Mouse (Mus musculus) neural tube, postnatal 0 days (tissue): ENCODE measurements around the gene B3gnt5. TPM values are rescaled to one million over a fixed set of nuclear protein-coding genes. Genes with fewer than 3 reads are reported as not detected.

Source experiments
- polyA plus RNA-seq: library from polyadenylated mRNA; unstranded; fragments of >200 nt; fragmentation: Nextera tagmentation; extraction: Ambion mirVana; gene quantifications from 2 replicates; pipeline ENCODE4 v1.2.1, GENCODE M21; 2015

B3gnt5 gene
- 15.5 and 19.6 TPM in 2 replicates for polyA plus RNA-seq

DNA sequence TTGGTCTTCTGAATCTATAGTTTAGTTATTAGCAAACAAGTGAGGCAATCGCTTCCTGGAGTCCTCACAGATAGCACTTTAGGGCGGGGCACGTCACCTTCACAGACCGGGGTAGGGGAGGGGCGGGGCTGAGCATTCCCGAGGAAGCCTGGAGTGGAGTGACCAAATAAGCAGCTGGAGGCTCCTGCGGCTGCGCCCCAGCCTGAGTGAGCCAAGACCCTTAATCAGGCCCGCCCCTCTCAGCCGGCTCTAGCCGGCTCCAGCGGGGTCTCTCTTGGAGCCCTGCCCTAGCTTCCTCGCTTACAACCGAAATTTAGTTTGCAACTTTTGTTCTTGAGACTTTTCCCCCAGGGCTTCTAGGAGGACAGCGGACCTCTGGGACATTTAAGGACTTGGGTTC is at the start of gene B3gnt5:
B3gnt5 (plus strand) TSS at position 135 of the 400 bp plus-strand sequence.

Other genes starting within 250 kb of the B3gnt5 start
- gene Olfr167, start 237.9 kb upstream of the B3gnt5 start, polyA plus RNA-seq = not detected in 2 replicates
- gene Olfr168, start 224.7 kb upstream of the B3gnt5 start, polyA plus RNA-seq = not detected in 2 replicates
- gene Olfr169, start 188.4 kb upstream of the B3gnt5 start, polyA plus RNA-seq = not detected in 2 replicates
- gene Olfr170, start 148.3 kb upstream of the B3gnt5 start, polyA plus RNA-seq = not detected in 2 replicates
- not detected in 2 replicates for gene Olfr171, start 130.3 kb upstream of the B3gnt5 start, polyA plus RNA-seq
- gene Lamp3, start 53.8 kb upstream of the B3gnt5 start, polyA plus RNA-seq = 0.06 TPM in 1 of 2 replicates, not detected in the other
- gene Klhl6, start 222.8 kb downstream of the B3gnt5 start, polyA plus RNA-seq = 3.4 and 3.7 TPM in 2 replicates